Mouse (Mus musculus) C2C12 (cell line): ENCODE measurements at regions not wholly inside any gene's neighbourhood (a gene's known extent, or its start where the extent isn't known, plus 50 kb on each side); places are given as distances from the start of the nearest gene placed in this dataset.

ENCODE experiments used
- CEBPB ChIP-seq: IDR thresholded peaks from one replicate; pipeline ENCODE4 v1.6.1; 2011; ENCODE audit warnings: low read depth, mild to moderate bottlenecking, control low read depth, moderate library complexity
- CTCF ChIP-seq: IDR thresholded peaks from one replicate; pipeline ENCODE4 v1.5.1; 2011; ENCODE audit not compliant: control insufficient read depth, insufficient read depth, insufficient read length
- FOSL1 ChIP-seq: IDR thresholded peaks from one replicate; pipeline ENCODE4 v1.8.0; 2011; ENCODE audit warnings: mild to moderate bottlenecking, low read length; ENCODE audit not compliant: poor library complexity, insufficient read depth, severe bottlenecking
- MYOG ChIP-seq: IDR thresholded peaks from one replicate; pipeline ENCODE4 v1.6.1; 2011; ENCODE audit not compliant: control insufficient read depth, insufficient read length; ENCODE audit errors: extremely low read depth
- USF1 ChIP-seq: IDR thresholded peaks from one replicate; pipeline ENCODE4 v1.6.1; 2011; ENCODE audit warnings: low read depth, mild to moderate bottlenecking, control low read depth, moderate library complexity

DNA sequence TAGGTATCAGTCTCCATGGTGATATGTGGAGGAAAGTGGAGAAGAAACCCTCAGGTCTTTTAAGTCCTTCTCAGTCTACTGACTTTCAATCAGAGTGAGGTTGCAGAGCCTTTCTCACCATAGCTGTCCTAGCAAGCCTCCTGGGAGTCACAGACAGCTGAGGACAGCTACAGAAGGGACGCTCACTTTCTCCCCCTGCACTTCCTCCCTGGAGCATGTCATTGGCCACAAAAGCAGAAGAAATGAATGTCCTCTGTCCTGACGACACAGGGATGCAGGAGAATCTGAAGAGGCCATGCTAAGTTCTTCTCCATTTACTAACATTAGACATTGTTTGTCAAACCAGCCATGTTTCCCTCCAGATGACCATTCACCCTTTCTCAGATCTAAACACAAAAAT, 2321.0 kb downstream of the 4930444P10Rik start:
- no peak for TF ChIP-seq USF1
- TF ChIP-seq CTCF: no peak
- TF ChIP-seq CEBPB: no peak
- no peak for TF ChIP-seq FOSL1
- TF ChIP-seq MYOG: no peak
